19 mouse cellular contexts compared by ENCODE assay signal in the genomic region with DNA sequence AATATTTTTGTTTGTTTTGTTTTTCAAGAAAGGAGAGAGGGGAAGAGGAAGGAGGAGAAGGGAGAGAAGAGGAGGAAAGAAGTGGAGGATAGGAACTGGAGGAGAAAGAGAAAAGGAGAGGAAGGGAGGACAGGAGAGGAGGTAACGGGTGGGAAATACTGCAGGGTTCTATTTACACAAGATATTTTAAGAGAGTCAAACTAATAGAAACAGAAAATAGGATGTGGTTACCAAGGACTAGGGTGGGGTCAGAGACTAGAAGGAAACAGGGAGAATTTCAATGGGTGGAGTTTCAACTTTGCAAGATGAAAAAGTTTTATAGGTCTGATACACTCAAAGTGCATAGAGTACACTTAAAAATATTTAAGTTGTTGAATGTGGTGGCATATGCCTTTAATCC. TPM values are rescaled to one million over a fixed set of nuclear protein-coding genes. Genes with fewer than 3 reads are reported as not detected.
DNase-seq lines count a peak whose midpoint lies in the region; ATAC-seq lines count a peak whose summit lies in the region.
"Had no signal": no experiment of that assay in that cellular context is flagged by ENCODE, and none has a peak within 500 bp of the region (broad histone marks: within the 10 kb centered on the region; RNA-seq: fewer than 3 reads in every experiment).

No protein-coding gene starts in this region.

- no peaks in the 10 kb centered on the region for H3K36me3 ChIP-seq in midbrain, embryonic 11.5 days (ENCODE audit: control insufficient read depth, insufficient read depth, low read length)
- H3K36me3 ChIP-seq: heart, embryonic 13.5 days; hindbrain, embryonic 10.5 days; limb, embryonic 15.5 days; lung, embryonic 15.5 days; midbrain, embryonic 13.5 days had no signal

- H3K27ac ChIP-seq in brown adipose tissue, adult 24 weeks (replicated peaks; ENCODE audit: low read depth, low read length): peak overlapping the region; percentile 29
- no peak overlapping the region for H3K27ac ChIP-seq in midbrain, embryonic 11.5 days (ENCODE audit: low read depth, low read length)
- H3K27ac ChIP-seq: heart, embryonic 13.5 days; hindbrain, embryonic 10.5 days; limb, embryonic 15.5 days; lung, embryonic 15.5 days; midbrain, embryonic 13.5 days had no signal

- no peaks in the 10 kb centered on the region for H3K27me3 ChIP-seq in midbrain, embryonic 11.5 days (ENCODE audit: control insufficient read depth, insufficient read depth, low read length)
- H3K27me3 ChIP-seq: heart, embryonic 13.5 days; limb, embryonic 15.5 days; lung, embryonic 15.5 days; midbrain, embryonic 13.5 days had no signal

- 84% methylated on average over 1 of the region's 1 CpGs for whole genome bisulfite sequencing in midbrain, embryonic 11.5 days

- peaks cover 13% of the 10 kb centered on the region for H3K4me1 ChIP-seq in brown adipose tissue, adult 24 weeks (ENCODE audit: control insufficient read depth, insufficient read depth, insufficient read length, low read length)
- no peaks in the 10 kb centered on the region for H3K4me1 ChIP-seq in midbrain, embryonic 11.5 days (ENCODE audit: control insufficient read depth, insufficient read depth, low read length)
- H3K4me1 ChIP-seq: hindbrain, embryonic 10.5 days; lung, embryonic 15.5 days had no signal

- no peaks in the 10 kb centered on the region for H3K9me3 ChIP-seq in midbrain, embryonic 11.5 days (ENCODE audit: control insufficient read depth, low read length)
- H3K9me3 ChIP-seq: heart, embryonic 13.5 days; hindbrain, embryonic 10.5 days; limb, embryonic 15.5 days; lung, embryonic 15.5 days; midbrain, embryonic 13.5 days had no signal

- peak; percentile 73 for DNase-seq in A20 (ENCODE audit: low read depth, low spot score)
- DNase-seq in CD4-positive, CD25-positive, alpha-beta regulatory T cell, adult 2 months (ENCODE audit: low read depth, low spot score): peak; percentile 55
- no peak for DNase-seq in kidney, adult 18-20 months
- DNase-seq in midbrain, embryonic 11.5 days (ENCODE audit: low spot score, missing footprints): no peak
- no peak for DNase-seq in lung, postnatal 10 days
- DNase-seq: adrenal gland, postnatal 10 days; cerebellum, postnatal 14 days; gastrocnemius, postnatal 36 days; kidney, adult 11 months; kidney, postnatal 14 days; layer of hippocampus, adult 9-11 months; right cerebral cortex, postnatal 14 days had no signal

- ATAC-seq in megakaryocyte progenitor cell, adult 5-6 weeks (replicated peaks; ENCODE audit: poor library complexity): peak; percentile 33
- ATAC-seq in midbrain, embryonic 11.5 days (ENCODE audit: low FRiP score): no peak
- ATAC-seq: midbrain, embryonic 13.5 days had no signal

- no peak overlapping the region for H3K4me2 ChIP-seq in midbrain, embryonic 11.5 days
- H3K4me2 ChIP-seq: heart, embryonic 13.5 days; limb, embryonic 15.5 days; lung, embryonic 15.5 days; midbrain, embryonic 13.5 days had no signal

- H3K9ac ChIP-seq in midbrain, embryonic 11.5 days (ENCODE audit: low read length): no peak overlapping the region
- H3K9ac ChIP-seq: heart, embryonic 13.5 days; limb, embryonic 15.5 days; lung, embryonic 15.5 days; midbrain, embryonic 13.5 days had no signal

- no peak overlapping the region for H3K4me3 ChIP-seq in brown adipose tissue, adult 24 weeks (ENCODE audit: insufficient read depth, low read depth, low read length)
- H3K4me3 ChIP-seq in midbrain, embryonic 11.5 days (ENCODE audit: low read depth, low read length): no peak overlapping the region
- H3K4me3 ChIP-seq: heart, embryonic 13.5 days; hindbrain, embryonic 10.5 days; limb, embryonic 15.5 days; lung, embryonic 15.5 days; midbrain, embryonic 13.5 days had no signal

RNA-seq across cellular contexts. Expression of a gene that starts 7.0 kb away (rescaled TPM):
- polyA plus RNA-seq in brown adipose tissue, adult 24 weeks (2012; ENCODE audit: insufficient read depth, insufficient read length, missing spikeins): 22.9 and 25.1 TPM in 2 replicates
- 43.3 and 48.4 TPM in 2 replicates for total RNA-seq in megakaryocyte progenitor cell, adult 5-6 weeks (2015)
- 16.2 and 27.8 TPM in 2 replicates for total RNA-seq in megakaryocyte progenitor cell, adult 5-6 weeks (2017)
- 22.9 and 25.1 TPM in 2 replicates for polyA plus RNA-seq in midbrain, embryonic 11.5 days (2014; fragmentation: Nextera tagmentation; extraction: Ambion mirVana)

Comparison
In these comparisons a context has a peak if more than half of its experiments do, and no peak if none do; other contexts are left out.
1. DNase-seq: peak in A20 (single experiment) and CD4-positive, CD25-positive, alpha-beta regulatory T cell, adult 2 months (single experiment); none in kidney, adult 18-20 months (single experiment), midbrain, embryonic 11.5 days (single experiment) and lung, postnatal 10 days (single experiment).